Mouse (Mus musculus): ENCODE data around the gene Mrgpre. TPM values are rescaled to one million over a fixed set of nuclear protein-coding genes. Genes with fewer than 3 reads are reported as not detected.

Mrgpre gene
- total and polyA plus RNA-seq, 3 experiments, result 0.15 to 0.18 TPM; not detected in 1

GRCm38 (mm10) chr7:143798783-143799182 lies 14.5 kb upstream of the Mrgpre start:
- H3K79me2 ChIP-seq (ENCODE audit: control insufficient read depth, insufficient read depth, low read length, poor library complexity), result no peaks in the 10 kb centered on the region
- no peaks in the 10 kb centered on the region; a peak in 2 of 4 replicates for H3K36me3 ChIP-seq (ENCODE audit: control insufficient read depth in 1 of 2, insufficient read depth in 2 of 2, low read length in 2 of 2)
- no peak overlapping the region for H3K4me3 ChIP-seq (ENCODE audit: control insufficient read depth in 1 of 2, insufficient read depth in 1 of 2, low read depth in 2 of 2, low read length in 2 of 2)
- H3K4me1 ChIP-seq (ENCODE audit: control insufficient read depth in 1 of 2, insufficient read depth in 2 of 2, low read length in 2 of 2), result no peaks in the 10 kb centered on the region
- DNase-seq (ENCODE audit: low read depth, low spot score), result no peak
- H3K9ac ChIP-seq (ENCODE audit: control insufficient read depth, low read depth, low read length, poor library complexity, severe bottlenecking), result no peak overlapping the region
- TF ChIP-seq TBP (IDR thresholded peaks at IDR 0.05; ENCODE audit: low read depth, low read length) (no peak), MYC (IDR thresholded peaks at IDR 0.05; ENCODE audit: low read depth, low read length) (no peak), POLR2AphosphoS2 (IDR thresholded peaks at IDR 0.05; ENCODE audit: low read length) (no peak), BHLHE40 (IDR thresholded peaks at IDR 0.05; ENCODE audit: borderline replicate concordance, low read depth, low read length) (no peak), CHD2 (IDR thresholded peaks at IDR 0.05; ENCODE audit: low read length) (no peak), RAD21 (IDR thresholded peaks at IDR 0.05; ENCODE audit: low read depth, low read length) (no peak), USF2 (IDR thresholded peaks at IDR 0.05; ENCODE audit: borderline replicate concordance in 1 of 2, insufficient read depth in 1 of 2, low read depth in 1 of 2, low read length in 2 of 2) (no peak)
- H3K27ac ChIP-seq (ENCODE audit: control insufficient read depth, low read depth, low read length), result no peak overlapping the region
- H3K9me3 ChIP-seq (replicated peaks; ENCODE audit: insufficient read depth, low read length), result no peaks in the 10 kb centered on the region
- H3K27me3 ChIP-seq (ENCODE audit: control insufficient read depth in 1 of 2, insufficient read depth in 2 of 2, low read length in 2 of 2), result no peaks in the 10 kb centered on the region

GRCm38 (mm10) chr7:143793121-143793520 lies 8.8 kb upstream of the Mrgpre start:
- no peaks in the 10 kb centered on the region for H3K79me2 ChIP-seq (ENCODE audit: control insufficient read depth, insufficient read depth, low read length, poor library complexity)
- peak; percentile 73 for DNase-seq (ENCODE audit: low read depth, low spot score)
- TF ChIP-seq CTCF (IDR thresholded peaks at IDR 0.05 in 2 of 3, conservative IDR thresholded peaks at IDR 0.05 in 1 of 3; ENCODE audit: control insufficient read depth in 1 of 3, insufficient read depth in 1 of 3, low read depth in 2 of 3, low read length in 3 of 3, poor library complexity in 1 of 3, severe bottlenecking in 1 of 3), result peak; percentile 68 to 78 (median 78)
- peak; percentile 73 for TF ChIP-seq RAD21 (IDR thresholded peaks at IDR 0.05; ENCODE audit: low read depth, low read length)
- no peak for TF ChIP-seq BHLHE40 (IDR thresholded peaks at IDR 0.05; ENCODE audit: borderline replicate concordance, low read depth, low read length)
- peak; percentile 40 for TF ChIP-seq ZC3H11A (IDR thresholded peaks at IDR 0.05; ENCODE audit: low read depth, low read length)
- TF ChIP-seq ELF1 (IDR thresholded peaks at IDR 0.05; ENCODE audit: low read depth, low read length), result 0 out of 2 replicates have a peak, but pooled peaks have one; percentile 8
- no peak for TF ChIP-seq JUND (IDR thresholded peaks at IDR 0.05; ENCODE audit: low read depth, low read length)
- peak; percentile 67 for TF ChIP-seq SMC3 (IDR thresholded peaks at IDR 0.05; ENCODE audit: low read depth, low read length)
- H3K27ac ChIP-seq (ENCODE audit: control insufficient read depth, low read depth, low read length), result no peak overlapping the region
- H3K4me1 ChIP-seq (ENCODE audit: control insufficient read depth in 1 of 2, insufficient read depth in 2 of 2, low read length in 2 of 2), result no peaks in the 10 kb centered on the region
- no peaks in the 10 kb centered on the region for H3K9me3 ChIP-seq (replicated peaks; ENCODE audit: insufficient read depth, low read length)
- no peaks in the 10 kb centered on the region; a peak in 2 of 4 replicates for H3K36me3 ChIP-seq (ENCODE audit: control insufficient read depth in 1 of 2, insufficient read depth in 2 of 2, low read length in 2 of 2)
- no peak overlapping the region for H3K9ac ChIP-seq (ENCODE audit: control insufficient read depth, low read depth, low read length, poor library complexity, severe bottlenecking)
- no peak overlapping the region for H3K4me3 ChIP-seq (ENCODE audit: control insufficient read depth in 1 of 2, insufficient read depth in 1 of 2, low read depth in 2 of 2, low read length in 2 of 2)
- no peaks in the 10 kb centered on the region for H3K27me3 ChIP-seq (ENCODE audit: control insufficient read depth in 1 of 2, insufficient read depth in 2 of 2, low read length in 2 of 2)

- no peaks in the 10 kb centered on the region for H3K27me3 ChIP-seq (ENCODE audit: control insufficient read depth in 1 of 2, insufficient read depth in 2 of 2, low read length in 2 of 2)
- no peaks in the 10 kb centered on the region for H3K9me3 ChIP-seq (replicated peaks; ENCODE audit: insufficient read depth, low read length)
- no peaks in the 10 kb centered on the region for H3K4me1 ChIP-seq (ENCODE audit: control insufficient read depth in 1 of 2, insufficient read depth in 2 of 2, low read length in 2 of 2)
- no peak for TF ChIP-seq MAFK (IDR thresholded peaks at IDR 0.05; ENCODE audit: borderline replicate concordance, low read depth, low read length)
- TF ChIP-seq EP300 (IDR thresholded peaks at IDR 0.05; ENCODE audit: low read depth in 1 of 2, low read length in 2 of 2), result no peak
- no peak for TF ChIP-seq USF1 (IDR thresholded peaks at IDR 0.05; ENCODE audit: low read depth, low read length)
- TF ChIP-seq JUND (IDR thresholded peaks at IDR 0.05; ENCODE audit: low read depth, low read length), result no peak
- TF ChIP-seq BHLHE40 (IDR thresholded peaks at IDR 0.05; ENCODE audit: borderline replicate concordance, low read depth, low read length), result no peak
- no peak for TF ChIP-seq NELFE (IDR thresholded peaks at IDR 0.05; ENCODE audit: low read depth, low read length)
- no peak overlapping the region for H3K27ac ChIP-seq (ENCODE audit: control insufficient read depth, low read depth, low read length)
- H3K4me3 ChIP-seq (ENCODE audit: control insufficient read depth in 1 of 2, insufficient read depth in 1 of 2, low read depth in 2 of 2, low read length in 2 of 2), result no peak overlapping the region
- H3K79me2 ChIP-seq (ENCODE audit: control insufficient read depth, insufficient read depth, low read length, poor library complexity), result no peaks in the 10 kb centered on the region
- no peak for DNase-seq (ENCODE audit: low read depth, low spot score)
- no peak overlapping the region for H3K9ac ChIP-seq (ENCODE audit: control insufficient read depth, low read depth, low read length, poor library complexity, severe bottlenecking)
- H3K36me3 ChIP-seq (ENCODE audit: control insufficient read depth in 1 of 2, insufficient read depth in 2 of 2, low read length in 2 of 2), result no peaks in the 10 kb centered on the region; a peak in 2 of 4 replicates
Observed at GRCm38 (mm10) chr7:143792336-143792985, 8.2 kb upstream of the Mrgpre start.

Measured in MEL (cell line).